Mouse (Mus musculus): ENCODE results near the gene Gm973.

The Gm973 gene

GRCm38 (mm10) chr1:59516026-59516917 is at the start of gene Gm973:
Gene Gm973, plus strand, starts transcription at chr1:59516264.
- Histone ChIP-seq H3K4me3 (replicated peaks; ENCODE audit: low read length) (peak within 1 kb of the TSS; percentile 72), H3K36me3 (ENCODE audit: insufficient read depth, low read length) (no peaks in the 10 kb centered on the region), H3K4me1 (replicated peaks; ENCODE audit: low read depth, low read length) (peaks cover 58% of the 10 kb centered on the region), H3K27me3 (ENCODE audit: insufficient read depth, low read length) (peaks cover 31% of the 10 kb centered on the region), H3K9me3 (ENCODE audit: low read length) (no peaks in the 10 kb centered on the region)
- TF ChIP-seq CTCF (conservative IDR thresholded peaks at IDR 0.05; ENCODE audit: low read length) (no peak), NANOG (IDR thresholded peaks at IDR 0.05; ENCODE audit: borderline replicate concordance, low read length) (no peak)

DNA sequence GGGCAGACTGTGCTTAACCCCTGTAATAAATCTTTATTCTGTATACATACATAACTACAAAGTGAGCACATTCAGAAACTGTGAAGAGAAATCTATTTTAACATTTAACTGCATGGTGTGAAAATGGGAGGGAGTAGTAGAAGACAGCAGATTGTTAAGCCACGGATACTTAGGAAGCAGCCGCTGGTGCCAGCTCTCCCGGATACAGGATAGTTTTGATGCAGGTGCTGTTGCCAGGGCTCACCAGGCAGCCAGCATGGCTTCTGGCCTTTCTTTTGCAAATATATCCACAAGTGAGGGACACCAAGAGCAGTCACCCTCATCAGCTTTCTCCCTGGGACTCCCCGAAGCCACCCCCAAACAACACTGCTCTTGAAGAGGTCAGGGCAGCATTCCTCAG is 46.9 kb upstream of the Gm973 start:
- Histone ChIP-seq H3K9me3 (ENCODE audit: low read length) (peaks cover 6% of the 10 kb centered on the region; the same call in 1 of the 2 replicates), H3K36me3 (ENCODE audit: insufficient read depth, low read length) (no peaks in the 10 kb centered on the region), H3K4me3 (replicated peaks; ENCODE audit: low read length) (no peak overlapping the region), H3K27me3 (ENCODE audit: insufficient read depth, low read length) (peaks cover 15% of the 10 kb centered on the region), H3K4me1 (replicated peaks; ENCODE audit: low read depth, low read length) (peaks cover 73% of the 10 kb centered on the region)
- TF ChIP-seq NANOG (IDR thresholded peaks at IDR 0.05; ENCODE audit: borderline replicate concordance, low read length), result no peak; the same call in 1 of the 2 replicates
- no peak for TF ChIP-seq POU5F1 (IDR thresholded peaks at IDR 0.05; ENCODE audit: borderline replicate concordance, low read length)
- no peak for TF ChIP-seq CTCF (conservative IDR thresholded peaks at IDR 0.05; ENCODE audit: low read length)

GRCm38 (mm10) chr1:59470766-59471165 is 45.3 kb upstream of the Gm973 start:
- no peaks in the 10 kb centered on the region for H3K36me3 ChIP-seq (ENCODE audit: insufficient read depth, low read length)
- TF ChIP-seq POU5F1 (IDR thresholded peaks at IDR 0.05; ENCODE audit: borderline replicate concordance, low read length), result no peak
- peaks cover 77% of the 10 kb centered on the region for H3K4me1 ChIP-seq (replicated peaks; ENCODE audit: low read depth, low read length)
- no peak overlapping the region for H3K4me3 ChIP-seq (replicated peaks; ENCODE audit: low read length)
- H3K9me3 ChIP-seq (ENCODE audit: low read length), result peaks cover 6% of the 10 kb centered on the region; the same call in 1 of the 2 replicates
- peaks cover 14% of the 10 kb centered on the region for H3K27me3 ChIP-seq (ENCODE audit: insufficient read depth, low read length)

GRCm38 (mm10) chr1:59472368-59473180 is 43.5 kb upstream of the Gm973 start:
- Histone ChIP-seq H3K4me1 (replicated peaks; ENCODE audit: low read depth, low read length) (peaks cover 71% of the 10 kb centered on the region), H3K36me3 (ENCODE audit: insufficient read depth, low read length) (no peaks in the 10 kb centered on the region), H3K9me3 (ENCODE audit: low read length) (peaks cover 6% of the 10 kb centered on the region; the same call in 1 of the 2 replicates), H3K27me3 (ENCODE audit: insufficient read depth, low read length) (peaks cover 25% of the 10 kb centered on the region), H3K4me3 (replicated peaks; ENCODE audit: low read length) (peak overlapping the region; percentile 32; the same call in 1 of the 2 replicates)
- no peak for TF ChIP-seq CTCF (conservative IDR thresholded peaks at IDR 0.05; ENCODE audit: low read length)
- TF ChIP-seq POU5F1 (IDR thresholded peaks at IDR 0.05; ENCODE audit: borderline replicate concordance, low read length), result no peak
- TF ChIP-seq NANOG (IDR thresholded peaks at IDR 0.05; ENCODE audit: borderline replicate concordance, low read length), result peak; percentile 94

- Histone ChIP-seq H3K36me3 (ENCODE audit: insufficient read depth, low read length) (no peaks in the 10 kb centered on the region), H3K4me3 (replicated peaks; ENCODE audit: low read length) (peak overlapping the region; percentile 51), H3K27me3 (ENCODE audit: insufficient read depth, low read length) (peaks cover 31% of the 10 kb centered on the region), H3K9me3 (ENCODE audit: low read length) (peaks cover 6% of the 10 kb centered on the region; the same call in 1 of the 2 replicates), H3K4me1 (replicated peaks; ENCODE audit: low read depth, low read length) (peaks cover 76% of the 10 kb centered on the region)
- TF ChIP-seq NANOG (IDR thresholded peaks at IDR 0.05; ENCODE audit: borderline replicate concordance, low read length) (no peak), CTCF (conservative IDR thresholded peaks at IDR 0.05; ENCODE audit: low read length) (no peak), POU5F1 (IDR thresholded peaks at IDR 0.05; ENCODE audit: borderline replicate concordance, low read length) (no peak)
These were observed 42.9 kb upstream of the Gm973 start for GRCm38 (mm10) chr1:59473181-59473555.

DNA sequence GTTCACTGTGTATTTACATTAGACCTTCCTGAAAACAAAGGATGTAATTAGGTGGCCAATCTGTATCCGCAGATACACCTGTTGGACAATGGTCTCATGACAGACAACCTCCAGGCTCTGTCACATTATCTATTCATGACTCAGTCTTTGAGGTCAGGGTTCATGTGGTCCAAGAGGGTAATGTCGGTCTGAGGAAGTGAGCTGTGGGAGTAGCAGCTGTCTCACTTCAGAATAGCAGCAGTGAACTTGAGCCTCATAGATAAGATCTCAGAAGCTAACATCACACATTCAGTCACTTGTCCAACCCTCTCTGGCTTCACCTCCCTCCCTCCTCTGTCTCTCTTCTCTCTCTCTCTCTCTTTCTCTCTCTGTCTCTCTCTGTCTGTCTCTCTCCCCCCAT is 40.4 kb upstream of the Gm973 start:
- no peaks in the 10 kb centered on the region for H3K36me3 ChIP-seq (ENCODE audit: insufficient read depth, low read length)
- H3K4me3 ChIP-seq (replicated peaks; ENCODE audit: low read length), result no peak overlapping the region
- H3K9me3 ChIP-seq (ENCODE audit: low read length), result peaks cover 3% of the 10 kb centered on the region; the same call in 1 of the 2 replicates
- TF ChIP-seq POU5F1 (IDR thresholded peaks at IDR 0.05; ENCODE audit: borderline replicate concordance, low read length), result no peak
- TF ChIP-seq NANOG (IDR thresholded peaks at IDR 0.05; ENCODE audit: borderline replicate concordance, low read length), result no peak
- TF ChIP-seq CTCF (conservative IDR thresholded peaks at IDR 0.05; ENCODE audit: low read length), result no peak
- peaks cover 44% of the 10 kb centered on the region for H3K27me3 ChIP-seq (ENCODE audit: insufficient read depth, low read length)
- H3K4me1 ChIP-seq (replicated peaks; ENCODE audit: low read depth, low read length), result peaks cover 77% of the 10 kb centered on the region

DNA sequence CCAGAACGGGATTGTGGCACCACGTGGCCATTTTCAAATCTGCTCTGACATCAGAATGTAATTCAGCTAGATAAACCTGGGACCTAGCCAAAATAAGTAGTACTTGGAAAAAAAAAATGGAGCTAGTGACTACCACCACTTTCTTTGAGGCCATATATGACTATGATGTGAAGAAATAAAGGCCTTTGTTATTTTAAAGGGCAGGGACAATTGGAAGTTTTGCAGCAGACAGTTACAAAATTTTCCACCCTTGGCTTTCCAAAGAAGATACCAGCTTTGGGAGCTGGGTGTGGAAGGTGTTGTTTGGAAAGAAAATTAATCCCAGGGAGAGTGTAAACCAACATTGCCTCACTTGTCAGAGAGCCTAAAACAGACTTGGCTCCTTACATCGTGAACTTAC is 37.2 kb upstream of the Gm973 start:
- Histone ChIP-seq H3K4me3 (replicated peaks; ENCODE audit: low read length) (no peak overlapping the region), H3K9me3 (ENCODE audit: low read length) (no peaks in the 10 kb centered on the region), H3K27me3 (ENCODE audit: insufficient read depth, low read length) (peaks cover 49% of the 10 kb centered on the region), H3K4me1 (replicated peaks; ENCODE audit: low read depth, low read length) (peaks cover 64% of the 10 kb centered on the region), H3K36me3 (ENCODE audit: insufficient read depth, low read length) (peaks cover 10% of the 10 kb centered on the region)
- TF ChIP-seq NANOG (IDR thresholded peaks at IDR 0.05; ENCODE audit: borderline replicate concordance, low read length) (no peak), POU5F1 (IDR thresholded peaks at IDR 0.05; ENCODE audit: borderline replicate concordance, low read length) (no peak), CTCF (conservative IDR thresholded peaks at IDR 0.05; ENCODE audit: low read length) (no peak)

GRCm38 (mm10) chr1:59480821-59481455 is 35.1 kb upstream of the Gm973 start:
- Histone ChIP-seq H3K9me3 (ENCODE audit: low read length) (no peaks in the 10 kb centered on the region), H3K4me3 (replicated peaks; ENCODE audit: low read length) (peak overlapping the region; percentile 93), H3K27me3 (ENCODE audit: insufficient read depth, low read length) (peaks cover 39% of the 10 kb centered on the region), H3K36me3 (ENCODE audit: insufficient read depth, low read length) (peaks cover 31% of the 10 kb centered on the region), H3K4me1 (replicated peaks; ENCODE audit: low read depth, low read length) (peaks cover 59% of the 10 kb centered on the region)
- TF ChIP-seq POU5F1 (IDR thresholded peaks at IDR 0.05; ENCODE audit: borderline replicate concordance, low read length) (no peak), CTCF (conservative IDR thresholded peaks at IDR 0.05; ENCODE audit: low read length) (no peak), NANOG (IDR thresholded peaks at IDR 0.05; ENCODE audit: borderline replicate concordance, low read length) (no peak)
